In genomic region chr13:95503279-95503917, GRCm38 (mm10) we compare ENCODE assay signal across 34 mouse cellular contexts. TPM values are rescaled to one million over a fixed set of nuclear protein-coding genes. Genes with fewer than 3 reads are reported as not detected.
A peak's percentile ranks its signal among the peaks of the same experiment; 100 is the strongest.
DNase-seq lines count a peak whose midpoint lies in the region; ATAC-seq and TF ChIP-seq lines count a peak whose summit lies in the region.
"Had no signal": no experiment of that assay in that cellular context is flagged by ENCODE, and none has a peak within 500 bp of the region (broad histone marks: within the 10 kb centered on the region; RNA-seq: fewer than 3 reads in every experiment).

No protein-coding gene starts in this region.

- no peak overlapping the region; the same call in 1 of the 2 replicates for H3K27ac ChIP-seq in lung, postnatal 0 days (ENCODE audit: low read length)
- no peak overlapping the region for H3K27ac ChIP-seq in neural tube, embryonic 15.5 days (replicated peaks)
- H3K27ac ChIP-seq: forebrain, embryonic 12.5 days; forebrain, embryonic 15.5 days; gastrocnemius, adult 2 months; heart, embryonic 13.5 days; hindbrain, embryonic 14.5 days; hindbrain, postnatal 0 days had no signal

- no peaks in the 10 kb centered on the region for H3K9me3 ChIP-seq in lung, postnatal 0 days (ENCODE audit: low read length)
- no peaks in the 10 kb centered on the region for H3K9me3 ChIP-seq in neural tube, embryonic 15.5 days (replicated peaks)
- H3K9me3 ChIP-seq: forebrain, embryonic 12.5 days; forebrain, embryonic 15.5 days; G1E; heart, embryonic 13.5 days had no signal

- WGBS in lung, postnatal 0 days, result 50% methylated on average over 8 of the region's 8 CpGs
- WGBS in neural tube, embryonic 15.5 days, result 71% methylated on average over 8 of the region's 8 CpGs

- H3K4me2 ChIP-seq in lung, postnatal 0 days (replicated peaks; ENCODE audit: low read depth, low read length), result no peak overlapping the region
- H3K4me2 ChIP-seq in neural tube, embryonic 15.5 days, result no peak overlapping the region
- H3K4me2 ChIP-seq: forebrain, embryonic 12.5 days; forebrain, embryonic 15.5 days; heart, embryonic 13.5 days; hindbrain, embryonic 14.5 days had no signal

- no peak overlapping the region for H3K4me3 ChIP-seq in lung, postnatal 0 days (ENCODE audit: low read depth, low read length)
- no peak overlapping the region for H3K4me3 ChIP-seq in neural tube, embryonic 15.5 days (replicated peaks)
- H3K4me3 ChIP-seq: forebrain, embryonic 12.5 days; forebrain, embryonic 15.5 days; gastrocnemius, adult 2 months; heart, embryonic 13.5 days had no signal

- DNase-seq in retina, postnatal 1 day, result peak; percentile 11
- DNase-seq in retina, embryonic 14.5 days (ENCODE audit: low spot score), result no peak
- DNase-seq in lung, postnatal 0 days (ENCODE audit: low spot score), result no peak
- DNase-seq in lung, postnatal 25 days (ENCODE audit: low spot score), result peak; percentile 23
- no peak for DNase-seq in frontal cortex, postnatal 14 days (ENCODE audit: low spot score in 2 of 2)
- DNase-seq: adrenal gland, postnatal 10 days; adrenal gland, postnatal 36 days; B cell, adult 2 months; cerebellum, adult 18-20 months; cerebellum, adult 9-10 months; cerebellum, postnatal 25 days; embryo, embryonic 11 days; gastrocnemius, adult 2 months; gastrocnemius, postnatal 14 days; heart, adult 11 months; heart, postnatal 14 days; heart, postnatal 4 days had no signal

- no peak overlapping the region for H3K9ac ChIP-seq in lung, postnatal 0 days (replicated peaks; ENCODE audit: low read depth)
- H3K9ac ChIP-seq in neural tube, embryonic 15.5 days (replicated peaks), result no peak overlapping the region
- H3K9ac ChIP-seq: forebrain, embryonic 12.5 days; forebrain, embryonic 15.5 days; heart, embryonic 13.5 days; hindbrain, embryonic 14.5 days had no signal

- H3K4me1 ChIP-seq in lung, postnatal 0 days (ENCODE audit: insufficient read depth, low read depth, low read length), result no peaks in the 10 kb centered on the region
- no peaks in the 10 kb centered on the region for H3K4me1 ChIP-seq in neural tube, embryonic 15.5 days
- H3K4me1 ChIP-seq: forebrain, embryonic 12.5 days; forebrain, embryonic 15.5 days; heart, embryonic 13.5 days had no signal

- TF ChIP-seq EP300 in lung, postnatal 0 days (IDR thresholded peaks at IDR 0.05), result no peak

- H3K36me3 ChIP-seq in lung, postnatal 0 days (ENCODE audit: insufficient read depth, low read length), result no peaks in the 10 kb centered on the region
- H3K36me3 ChIP-seq in neural tube, embryonic 15.5 days, result no peaks in the 10 kb centered on the region
- H3K36me3 ChIP-seq: forebrain, embryonic 12.5 days; forebrain, embryonic 15.5 days; G1E; heart, embryonic 13.5 days had no signal

- ATAC-seq in lung, postnatal 0 days, result peak; percentile 75
- ATAC-seq in erythroid progenitor cell, adult 5-6 weeks (replicated peaks; ENCODE audit: low FRiP score, poor library complexity, severe bottlenecking), result no peak
- no peak for ATAC-seq in neural tube, embryonic 15.5 days (ENCODE audit: low FRiP score)
- ATAC-seq: forebrain, embryonic 15.5 days; hindbrain, postnatal 0 days; inflammation-experienced regulatory T-cells, adult 6 months; Patski had no signal

- no peaks in the 10 kb centered on the region for H3K27me3 ChIP-seq in lung, postnatal 0 days (replicated peaks; ENCODE audit: insufficient read depth, low read length)
- H3K27me3 ChIP-seq in neural tube, embryonic 15.5 days (replicated peaks), result no peaks in the 10 kb centered on the region
- H3K27me3 ChIP-seq: forebrain, embryonic 12.5 days; forebrain, embryonic 15.5 days; heart, embryonic 13.5 days; Patski had no signal

- no peak for TF ChIP-seq CTCF in lung, postnatal 0 days (IDR thresholded peaks at IDR 0.05)

RNA-seq across cellular contexts. Expression of gene F2rl1, which starts 21.6 kb away (rescaled TPM):
- polyA plus RNA-seq in lung, postnatal 0 days (2015; fragmentation: Nextera tagmentation; extraction: Ambion mirVana), result 4.3 and 5.6 TPM in 2 replicates
- not detected in 2 replicates for total RNA-seq in erythroid progenitor cell, adult 5-6 weeks (2015; ENCODE audit: low replicate concordance)
- 1.7 TPM in 1 of 2 replicates, not detected in the other for total RNA-seq in erythroid progenitor cell, adult 5-6 weeks (2017; ENCODE audit: low replicate concordance)
- 0.13 and 1.8 TPM in 2 replicates for polyA plus RNA-seq in neural tube, embryonic 15.5 days (2015; fragmentation: Nextera tagmentation; extraction: Ambion mirVana)
- total RNA-seq: CH12.LX had no signal
- polyA plus RNA-seq: G1E; hindbrain, embryonic 14.5 days; hindbrain, postnatal 0 days had no signal

RNA-seq across cellular contexts. Expression of gene S100z, which starts 24.9 kb away (rescaled TPM):
- not detected in 2 replicates for polyA plus RNA-seq in lung, postnatal 0 days (2015; fragmentation: Nextera tagmentation; extraction: Ambion mirVana)
- not detected in 2 replicates for total RNA-seq in erythroid progenitor cell, adult 5-6 weeks (2015; ENCODE audit: low replicate concordance)
- total RNA-seq in erythroid progenitor cell, adult 5-6 weeks (2017; ENCODE audit: low replicate concordance), result not detected in 2 replicates
- polyA plus RNA-seq in neural tube, embryonic 15.5 days (2015; fragmentation: Nextera tagmentation; extraction: Ambion mirVana), result not detected in 2 replicates
- total RNA-seq: adrenal gland, adult 18-20 months; adrenal gland, postnatal 10 days; adrenal gland, postnatal 36 days; CH12.LX; common myeloid progenitor, adult 5-6 weeks; G1E; gastrocnemius, adult 2 months; heart, adult 8-10 months; heart, postnatal 14 days; heart, postnatal 4 days; hindbrain, postnatal 0 days had no signal
- polyA plus RNA-seq: forebrain, embryonic 15.5 days; G1E; heart, embryonic 13.5 days; heart, embryonic 16.5 days; hindbrain, embryonic 11.5 days; hindbrain, embryonic 14.5 days; hindbrain, postnatal 0 days; inflammation-experienced regulatory T-cells, adult 6 months; Patski had no signal

RNA-seq across cellular contexts. Expression of gene Crhbp, which starts 58.7 kb away (rescaled TPM):
- not detected in 2 replicates for polyA plus RNA-seq in lung, postnatal 0 days (2015; fragmentation: Nextera tagmentation; extraction: Ambion mirVana)
- total RNA-seq in erythroid progenitor cell, adult 5-6 weeks (2015; ENCODE audit: low replicate concordance), result not detected in 2 replicates
- not detected in 2 replicates for total RNA-seq in erythroid progenitor cell, adult 5-6 weeks (2017; ENCODE audit: low replicate concordance)
- 6.5 and 7.5 TPM in 2 replicates for polyA plus RNA-seq in neural tube, embryonic 15.5 days (2015; fragmentation: Nextera tagmentation; extraction: Ambion mirVana)
- total RNA-seq: adrenal gland, postnatal 10 days; CH12.LX; common myeloid progenitor, adult 5-6 weeks; gastrocnemius, adult 2 months; gastrocnemius, postnatal 14 days; gastrocnemius, postnatal 4 days; heart, adult 8-10 months; heart, postnatal 14 days; heart, postnatal 4 days had no signal
- polyA plus RNA-seq: G1E; inflammation-experienced regulatory T-cells, adult 6 months; Patski had no signal

Comparison
In these comparisons a context has a peak if more than half of its experiments do, and no peak if none do; other contexts are left out.
1. DNase-seq: peak in retina, postnatal 1 day (single experiment) and lung, postnatal 25 days (single experiment); none in retina, embryonic 14.5 days (single experiment), lung, postnatal 0 days (single experiment) and frontal cortex, postnatal 14 days (0 of 2).